Mouse (Mus musculus): Measurements from ENCODE around the gene Tmc2. TPM values are rescaled to one million over a fixed set of nuclear protein-coding genes. Genes with fewer than 3 reads are reported as not detected.

Gene Tmc2
- polyA plus RNA-seq, 1 experiment from 2014 or later: not detected

Other genes with a start within 250 kb of the Tmc2 start
- 0.09 TPM in 1 of 2 replicates, not detected in the other for gene Tgm3, start 182.8 kb upstream of the Tmc2 start, polyA plus RNA-seq (2015; fragmentation: Nextera tagmentation; extraction: Ambion mirVana)
- 0.59 TPM in 1 of 2 replicates, not detected in the other for gene Tgm6, start 82.8 kb upstream of the Tmc2 start, polyA plus RNA-seq (2015; fragmentation: Nextera tagmentation; extraction: Ambion mirVana)
- gene Snrpb, start 15.8 kb upstream of the Tmc2 start, polyA plus RNA-seq (2015; fragmentation: Nextera tagmentation; extraction: Ambion mirVana): 326 and 337 TPM in 2 replicates
- gene Nop56, start 79.2 kb downstream of the Tmc2 start, polyA plus RNA-seq (2015; fragmentation: Nextera tagmentation; extraction: Ambion mirVana): 225 and 240 TPM in 2 replicates
- gene Idh3b, start 89.4 kb downstream of the Tmc2 start, polyA plus RNA-seq (2015; fragmentation: Nextera tagmentation; extraction: Ambion mirVana): 183 and 194 TPM in 2 replicates
- gene Ebf4, start 100.0 kb downstream of the Tmc2 start, polyA plus RNA-seq (2015; fragmentation: Nextera tagmentation; extraction: Ambion mirVana): 7.0 and 7.5 TPM in 2 replicates
- gene Cpxm1, start 202.4 kb downstream of the Tmc2 start, polyA plus RNA-seq (2015; fragmentation: Nextera tagmentation; extraction: Ambion mirVana): 29.0 and 32.6 TPM in 2 replicates
- gene Gm28372, start 210.0 kb downstream of the Tmc2 start, polyA plus RNA-seq (2015; fragmentation: Nextera tagmentation; extraction: Ambion mirVana): 0.12 and 0.26 TPM in 2 replicates
- gene 1700020A23Rik, start 210.1 kb downstream of the Tmc2 start, polyA plus RNA-seq (2015; fragmentation: Nextera tagmentation; extraction: Ambion mirVana): 0.38 and 0.97 TPM in 2 replicates
- gene Tmem239, start 211.3 kb downstream of the Tmc2 start, polyA plus RNA-seq (2015; fragmentation: Nextera tagmentation; extraction: Ambion mirVana): 0.36 TPM in 1 of 2 replicates, not detected in the other
- 102 and 105 TPM in 2 replicates for gene Vps16, start 229.1 kb downstream of the Tmc2 start, polyA plus RNA-seq (2015; fragmentation: Nextera tagmentation; extraction: Ambion mirVana)
- gene Pced1a, start 229.5 kb downstream of the Tmc2 start, polyA plus RNA-seq (2015; fragmentation: Nextera tagmentation; extraction: Ambion mirVana): 12.5 and 13.2 TPM in 2 replicates

Data from hindbrain, embryonic 15.5 days (tissue).